Mouse (Mus musculus) hindbrain, embryonic 10.5 days (tissue): ENCODE measurements around the gene Flrt1. TPM values are rescaled to one million over a fixed set of nuclear protein-coding genes. Genes with fewer than 3 reads are reported as not detected.

Experiments
- DNase-seq: peaks from one replicate; pipeline ENCODE4 v3.0.0-alpha.2; 2017; ENCODE audit warnings: low spot score
- H3K27ac ChIP-seq: fragments of 300-500 bp; sonication (generic); 2 replicates; pipeline ENCODE4 v1.5.1; 2016; ENCODE audit warnings: mild to moderate bottlenecking, moderate library complexity
- H3K27me3 ChIP-seq: fragments of 300-500 bp; sonication (generic); 2 replicates; pipeline ENCODE4 v1.6.1; 2016; ENCODE audit warnings: mild to moderate bottlenecking; ENCODE audit not compliant: poor library complexity, insufficient read depth, severe bottlenecking
- H3K36me3 ChIP-seq: fragments of 300-500 bp; sonication (generic); 2 replicates; pipeline ENCODE4 v1.6.1; 2016; ENCODE audit warnings: mild to moderate bottlenecking, moderate library complexity
- H3K4me1 ChIP-seq: fragments of 300-500 bp; sonication (generic); replicated peaks from 2 replicates; pipeline ENCODE4 v1.6.1; 2016; ENCODE audit warnings: mild to moderate bottlenecking
- H3K4me3 ChIP-seq: fragments of 300-500 bp; sonication (generic); 2 replicates; pipeline ENCODE4 v1.5.1; 2016; ENCODE audit warnings: mild to moderate bottlenecking, moderate library complexity
- H3K9me3 ChIP-seq: fragments of 300-500 bp; sonication (generic); 2 replicates; pipeline ENCODE4 v1.6.1; 2016; ENCODE audit warnings: mild to moderate bottlenecking, moderate library complexity
- WGBS: fragments of 180-500 bp; shearing (Covaris S2); methylation state at CpG from one replicate; pipeline ENCODE4 v1.1.7; 2016; 5-methylcytosine and 5-hydroxymethylcytosine counted together
- polyA plus RNA-seq: library from polyadenylated mRNA; unstranded; fragments of >200 nt; fragmentation: Nextera tagmentation; extraction: Ambion mirVana; gene quantifications from 2 replicates; pipeline ENCODE4 v1.2.1, GENCODE M21; 2016

Gene Flrt1
- polyA plus RNA-seq, 1 experiment from 2014 or later = 3.1 TPM

- Histone ChIP-seq H3K36me3 (no peaks in the 10 kb centered on the region), H3K4me1 (peaks cover 83% of the 10 kb centered on the region), H3K27ac (peak overlapping the region; percentile 69), H3K9me3 (no peaks in the 10 kb centered on the region), H3K27me3 (peaks cover 93% of the 10 kb centered on the region), H3K4me3 (peak overlapping the region; percentile 13; the same call in 1 of the 2 replicates)
- WGBS = 47% methylated on average over 12 of the region's 12 CpGs
- DNase-seq = no peak
Measured at GRCm38 (mm10) chr19:7140856-7141421, 35.4 kb upstream of the Flrt1 start.

GRCm38 (mm10) chr19:7140373-7140772 lies 34.8 kb upstream of the Flrt1 start:
- Histone ChIP-seq H3K27ac (peak overlapping the region; percentile 78), H3K4me3 (no peak overlapping the region), H3K9me3 (no peaks in the 10 kb centered on the region), H3K27me3 (peaks cover 93% of the 10 kb centered on the region), H3K4me1 (peaks cover 89% of the 10 kb centered on the region), H3K36me3 (no peaks in the 10 kb centered on the region)
- no peak for DNase-seq
- 68% methylated on average over 6 of the region's 6 CpGs for WGBS

- H3K27me3 ChIP-seq = peaks cover 90% of the 10 kb centered on the region
- H3K27ac ChIP-seq = peak overlapping the region; percentile 78
- no peak for DNase-seq
- H3K36me3 ChIP-seq = no peaks in the 10 kb centered on the region
- H3K9me3 ChIP-seq = no peaks in the 10 kb centered on the region
- peaks cover 99% of the 10 kb centered on the region for H3K4me1 ChIP-seq
- 72% methylated on average over 4 of the region's 4 CpGs for WGBS
- no peak overlapping the region for H3K4me3 ChIP-seq
Measured at GRCm38 (mm10) chr19:7139321-7139720, 33.8 kb upstream of the Flrt1 start.

- no peaks in the 10 kb centered on the region for H3K9me3 ChIP-seq
- 65% methylated on average over 14 of the region's 14 CpGs for WGBS
Measured at GRCm38 (mm10) chr19:7138327-7138726, 32.8 kb upstream of the Flrt1 start.

GRCm38 (mm10) chr19:7136714-7137498 lies 31.4 kb upstream of the Flrt1 start:
- H3K4me1 ChIP-seq = peaks cover 100% of the 10 kb centered on the region

More at GRCm38 (mm10) chr19:7138327-7138726, 32.8 kb upstream of the Flrt1 start:
- H3K27ac ChIP-seq = peak overlapping the region; percentile 78
- H3K27me3 ChIP-seq = peaks cover 88% of the 10 kb centered on the region
- no peak for DNase-seq
- no peaks in the 10 kb centered on the region for H3K36me3 ChIP-seq
- no peak overlapping the region for H3K4me3 ChIP-seq
- H3K4me1 ChIP-seq = peaks cover 99% of the 10 kb centered on the region

GRCm38 (mm10) chr19:7136016-7136415 lies 30.5 kb upstream of the Flrt1 start:
- 9% methylated on average over 9 of the region's 9 CpGs for WGBS
- H3K4me3 ChIP-seq = 0 out of 2 replicates have a peak overlapping the region, but pooled peaks have one; percentile 21
- H3K9me3 ChIP-seq = no peaks in the 10 kb centered on the region
- no peaks in the 10 kb centered on the region for H3K36me3 ChIP-seq
- no peak for DNase-seq
- H3K27me3 ChIP-seq = peaks cover 88% of the 10 kb centered on the region
- H3K4me1 ChIP-seq = peaks cover 100% of the 10 kb centered on the region
- peak overlapping the region; percentile 81 for H3K27ac ChIP-seq

More at GRCm38 (mm10) chr19:7136714-7137498, 31.4 kb upstream of the Flrt1 start:
- Histone ChIP-seq H3K27ac (peak overlapping the region; percentile 81), H3K4me3 (0 out of 2 replicates have a peak overlapping the region, but pooled peaks have one; percentile 21), H3K9me3 (no peaks in the 10 kb centered on the region), H3K27me3 (peaks cover 88% of the 10 kb centered on the region), H3K36me3 (no peaks in the 10 kb centered on the region)
- DNase-seq = no peak
- WGBS = 29% methylated on average over 14 of the region's 14 CpGs

- peaks cover 99% of the 10 kb centered on the region for H3K4me1 ChIP-seq
- peak overlapping the region; percentile 81 for H3K27ac ChIP-seq
- no peaks in the 10 kb centered on the region for H3K9me3 ChIP-seq
- peak; percentile 49 for DNase-seq
- peak overlapping the region; percentile 27 for H3K4me3 ChIP-seq
- no peaks in the 10 kb centered on the region for H3K36me3 ChIP-seq
- peaks cover 90% of the 10 kb centered on the region for H3K27me3 ChIP-seq
- WGBS = 3% methylated on average over 9 of the region's 9 CpGs
Measured at GRCm38 (mm10) chr19:7135525-7135924, 30.0 kb upstream of the Flrt1 start.

- H3K4me3 ChIP-seq = peak overlapping the region; percentile 27
- H3K27ac ChIP-seq = peak overlapping the region; percentile 81
- WGBS = 8% methylated on average over 17 of the region's 17 CpGs
- peaks cover 99% of the 10 kb centered on the region for H3K4me1 ChIP-seq
- H3K36me3 ChIP-seq = no peaks in the 10 kb centered on the region
- peaks cover 88% of the 10 kb centered on the region for H3K27me3 ChIP-seq
- H3K9me3 ChIP-seq = no peaks in the 10 kb centered on the region
- DNase-seq = peak; percentile 64
Measured at GRCm38 (mm10) chr19:7134631-7135091, 29.1 kb upstream of the Flrt1 start.

GRCm38 (mm10) chr19:7133436-7133835 lies 27.9 kb upstream of the Flrt1 start:
- H3K27me3 ChIP-seq = peaks cover 78% of the 10 kb centered on the region
- peaks cover 99% of the 10 kb centered on the region for H3K4me1 ChIP-seq
- 86% methylated on average over 9 of the region's 9 CpGs for WGBS
- H3K9me3 ChIP-seq = no peaks in the 10 kb centered on the region
- H3K36me3 ChIP-seq = no peaks in the 10 kb centered on the region
- no peak for DNase-seq
- H3K27ac ChIP-seq = peak overlapping the region; percentile 75
- H3K4me3 ChIP-seq = no peak overlapping the region

GRCm38 (mm10) chr19:7130317-7130716 lies 24.8 kb upstream of the Flrt1 start:
- 0 out of 2 replicates have a peak overlapping the region, but pooled peaks have one; percentile 47 for H3K27ac ChIP-seq
- no peak overlapping the region for H3K4me3 ChIP-seq
- peaks cover 57% of the 10 kb centered on the region for H3K27me3 ChIP-seq
- no peaks in the 10 kb centered on the region for H3K36me3 ChIP-seq
- no peaks in the 10 kb centered on the region for H3K9me3 ChIP-seq
- no peak for DNase-seq
- 80% methylated on average over 11 of the region's 11 CpGs for WGBS
- H3K4me1 ChIP-seq = peaks cover 84% of the 10 kb centered on the region

GRCm38 (mm10) chr19:7128551-7129475 lies 23.3 kb upstream of the Flrt1 start:
- Histone ChIP-seq H3K36me3 (no peaks in the 10 kb centered on the region), H3K9me3 (no peaks in the 10 kb centered on the region), H3K27me3 (peaks cover 46% of the 10 kb centered on the region), H3K4me1 (peaks cover 72% of the 10 kb centered on the region), H3K27ac (peak overlapping the region; percentile 77), H3K4me3 (peak overlapping the region; percentile 11; the same call in 1 of the 2 replicates)
- WGBS = 61% methylated on average over 19 of the region's 19 CpGs
- DNase-seq = peak; percentile 44

- no peak for DNase-seq
- H3K4me3 ChIP-seq = no peak overlapping the region
- 76% methylated on average over 2 of the region's 2 CpGs for WGBS
- peaks cover 68% of the 10 kb centered on the region for H3K4me1 ChIP-seq
- H3K9me3 ChIP-seq = no peaks in the 10 kb centered on the region
- no peak overlapping the region for H3K27ac ChIP-seq
- no peaks in the 10 kb centered on the region for H3K36me3 ChIP-seq
- H3K27me3 ChIP-seq = peaks cover 29% of the 10 kb centered on the region
Measured at GRCm38 (mm10) chr19:7126933-7127332, 21.4 kb upstream of the Flrt1 start.
